Mouse (Mus musculus): Measurements from ENCODE around the gene Gm13090.

The Gm13090 gene

DNA sequence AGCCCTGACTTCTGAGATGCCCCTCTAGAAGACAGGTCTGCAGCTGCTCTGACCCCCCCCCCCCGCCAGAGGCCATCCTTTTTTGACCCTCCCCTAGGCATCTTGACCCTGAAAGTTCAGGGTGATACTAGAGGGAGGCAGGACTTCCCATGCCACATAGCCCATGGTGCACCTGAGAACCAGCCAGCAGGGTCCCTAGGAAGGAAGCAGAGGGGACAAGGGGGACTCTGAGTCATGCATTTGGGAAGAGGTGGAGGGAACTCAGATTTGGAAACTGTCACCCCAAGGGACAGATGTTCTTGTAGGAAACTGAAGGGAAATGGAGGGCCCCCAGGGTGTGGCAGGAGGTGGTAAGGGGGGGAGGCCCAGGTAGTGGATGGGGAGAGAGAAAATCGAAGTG, 49.2 kb downstream of the Gm13090 start:
- no peak for DNase-seq (ENCODE audit: low spot score)

- peak; percentile 90 for DNase-seq (ENCODE audit: low spot score)
These were observed 49.9 kb downstream of the Gm13090 start for GRCm38 (mm10) chr4:151139053-151139840.

DNA sequence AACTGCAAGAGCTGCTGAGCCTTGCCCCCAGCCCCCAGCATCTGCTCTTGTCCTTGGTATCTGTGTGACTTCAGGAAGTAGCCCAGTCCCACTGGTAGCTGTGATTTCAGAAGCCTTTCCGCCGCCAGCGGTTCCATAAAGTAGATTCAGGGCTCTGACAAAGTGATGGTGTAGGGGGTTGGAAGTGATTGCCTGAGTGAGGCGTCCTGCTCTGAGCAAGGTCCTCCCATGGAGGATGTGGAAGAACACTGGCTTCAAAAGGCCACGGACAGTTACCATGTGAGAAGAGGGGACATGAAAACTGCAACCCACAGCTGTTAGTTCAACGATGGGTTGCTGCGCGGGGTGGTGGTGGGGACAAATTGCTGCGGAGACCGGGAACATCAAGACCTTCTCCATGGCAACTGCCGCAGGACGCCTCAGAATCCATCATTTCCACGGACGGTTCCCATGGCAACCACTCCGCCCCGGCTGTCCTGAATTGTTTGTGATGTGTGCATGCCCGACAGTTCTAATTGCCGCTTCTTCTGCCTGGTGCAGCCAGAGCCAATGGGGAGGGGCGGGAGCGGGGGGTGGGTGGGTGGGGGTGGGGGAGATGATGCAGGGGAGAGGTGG, 51.1 kb downstream of the Gm13090 start:
- peak; percentile 94 for DNase-seq (ENCODE audit: low spot score)

All from embryo, embryonic 10.5 days (tissue).